In genomic region chr19:3334550-3334949, GRCm38 (mm10) we compare ENCODE assay signal across 15 mouse cellular contexts. TPM values are rescaled to one million over a fixed set of nuclear protein-coding genes. Genes with fewer than 3 reads are reported as not detected.
A peak's percentile ranks its signal among the peaks of the same experiment; 100 is the strongest.
DNase-seq lines count a peak whose midpoint lies in the region; ATAC-seq lines count a peak whose summit lies in the region.
"Had no signal": no experiment of that assay in that cellular context is flagged by ENCODE, and none has a peak within 500 bp of the region (broad histone marks: within the 10 kb centered on the region; RNA-seq: fewer than 3 reads in every experiment).

No protein-coding gene starts in this region.

- ATAC-seq in megakaryocyte, adult 5-6 weeks (ENCODE audit: poor library complexity, severe bottlenecking): no peak
- ATAC-seq in erythroid progenitor cell, adult 5-6 weeks (replicated peaks; ENCODE audit: low FRiP score, poor library complexity, severe bottlenecking): peak; percentile 15; the same call in 1 of the 2 replicates
- ATAC-seq in liver, embryonic 11.5 days (replicated peaks; ENCODE audit: low FRiP score): peak; percentile 86
- no peak for ATAC-seq in stomach, embryonic 16.5 days (ENCODE audit: insufficient read depth, low FRiP score)
- ATAC-seq: forebrain, embryonic 14.5 days had no signal

- peak overlapping the region; percentile 26 for H3K4me3 ChIP-seq in megakaryocyte, embryonic 14.5 days (replicated peaks)
- peak overlapping the region; percentile 21 for H3K4me3 ChIP-seq in liver, embryonic 11.5 days (ENCODE audit: low read depth, low read length)
- no peak overlapping the region for H3K4me3 ChIP-seq in stomach, embryonic 16.5 days (replicated peaks; ENCODE audit: low read length)
- H3K4me3 ChIP-seq: embryonic facial prominence, embryonic 15.5 days; heart, embryonic 12.5 days had no signal

- H3K27me3 ChIP-seq in megakaryocyte, embryonic 14.5 days (replicated peaks): no peaks in the 10 kb centered on the region
- H3K27me3 ChIP-seq in liver, embryonic 11.5 days (replicated peaks; ENCODE audit: control insufficient read depth, insufficient read depth, low read length): no peaks in the 10 kb centered on the region
- H3K27me3 ChIP-seq in stomach, embryonic 16.5 days (ENCODE audit: control insufficient read depth, insufficient read depth, low read length): no peaks in the 10 kb centered on the region
- H3K27me3 ChIP-seq: CH12.LX; embryonic facial prominence, embryonic 15.5 days; heart, embryonic 12.5 days had no signal

- DNase-seq in liver, embryonic 11.5 days (ENCODE audit: low spot score): no peak
- no peak for DNase-seq in spleen, postnatal 4 days (ENCODE audit: low spot score in 2 of 2)
- DNase-seq in testis, postnatal 14 days (ENCODE audit: low spot score): no peak
- DNase-seq: cerebellum, postnatal 36 days; gastrocnemius, postnatal 10 days; lung, embryonic 14.5 days; thymus, postnatal 14 days had no signal

- H3K4me2 ChIP-seq in liver, embryonic 11.5 days: peak overlapping the region; percentile 58
- H3K4me2 ChIP-seq in stomach, embryonic 16.5 days (ENCODE audit: low read depth, low read length): no peak overlapping the region
- H3K4me2 ChIP-seq: embryonic facial prominence, embryonic 15.5 days; heart, embryonic 12.5 days; lung, embryonic 14.5 days had no signal

- H3K36me3 ChIP-seq in megakaryocyte, embryonic 14.5 days (replicated peaks; ENCODE audit: low read length): peaks cover 11% of the 10 kb centered on the region
- H3K36me3 ChIP-seq in liver, embryonic 11.5 days (ENCODE audit: control insufficient read depth, insufficient read depth, low read length): no peaks in the 10 kb centered on the region
- H3K36me3 ChIP-seq in stomach, embryonic 16.5 days (ENCODE audit: control insufficient read depth, insufficient read depth, low read length): no peaks in the 10 kb centered on the region
- H3K36me3 ChIP-seq: embryonic facial prominence, embryonic 15.5 days; heart, embryonic 12.5 days had no signal

- H3K9me3 ChIP-seq in megakaryocyte, embryonic 14.5 days: no peaks in the 10 kb centered on the region
- no peaks in the 10 kb centered on the region for H3K9me3 ChIP-seq in liver, embryonic 11.5 days (ENCODE audit: control insufficient read depth, low read length)
- H3K9me3 ChIP-seq in stomach, embryonic 16.5 days (replicated peaks; ENCODE audit: control insufficient read depth, low read length): no peaks in the 10 kb centered on the region
- H3K9me3 ChIP-seq: embryonic facial prominence, embryonic 15.5 days; heart, embryonic 12.5 days had no signal

- peak overlapping the region; percentile 43; the same call in 1 of the 2 replicates for H3K9ac ChIP-seq in liver, embryonic 11.5 days (ENCODE audit: low read depth, low read length)
- no peak overlapping the region for H3K9ac ChIP-seq in stomach, embryonic 16.5 days (ENCODE audit: low read length)
- H3K9ac ChIP-seq: embryonic facial prominence, embryonic 15.5 days; heart, embryonic 12.5 days; lung, embryonic 14.5 days had no signal

- WGBS in liver, embryonic 11.5 days: 39% methylated on average over 4 of the region's 4 CpGs
- WGBS in stomach, embryonic 16.5 days: 72% methylated on average over 4 of the region's 4 CpGs

- peaks cover 89% of the 10 kb centered on the region for H3K4me1 ChIP-seq in megakaryocyte, embryonic 14.5 days
- H3K4me1 ChIP-seq in liver, embryonic 11.5 days (replicated peaks; ENCODE audit: control insufficient read depth, insufficient read depth, low read length): peaks cover 27% of the 10 kb centered on the region
- H3K4me1 ChIP-seq in stomach, embryonic 16.5 days (ENCODE audit: control insufficient read depth, insufficient read depth, low read length): peaks cover 4% of the 10 kb centered on the region

- peak overlapping the region; percentile 92 for H3K27ac ChIP-seq in liver, embryonic 11.5 days (ENCODE audit: low read depth, low read length)
- H3K27ac ChIP-seq in stomach, embryonic 16.5 days (ENCODE audit: low read length): peak overlapping the region; percentile 64

RNA-seq across cellular contexts. Expression of gene Cpt1a, which starts 12.4 kb away (rescaled TPM):
- polyA plus RNA-seq in megakaryocyte, embryonic 14.5 days (2012; ENCODE audit: insufficient read depth, low replicate concordance): 5.2 and 6.7 TPM in 2 replicates
- total RNA-seq in megakaryocyte, adult 5-6 weeks (2015): 69.6 and 73.1 TPM in 2 replicates
- total RNA-seq in megakaryocyte, adult 5-6 weeks (2017): 56.2 and 66.0 TPM in 2 replicates
- 17.6 and 22.3 TPM in 2 replicates for total RNA-seq in erythroid progenitor cell, adult 5-6 weeks (2015; ENCODE audit: low replicate concordance)
- total RNA-seq in erythroid progenitor cell, adult 5-6 weeks (2017; ENCODE audit: low replicate concordance): 10.7 and 15.7 TPM in 2 replicates
- polyA plus RNA-seq in liver, embryonic 11.5 days (2014; fragmentation: Nextera tagmentation; extraction: Ambion mirVana): 15.0 and 15.8 TPM in 2 replicates
- polyA plus RNA-seq in stomach, embryonic 16.5 days (2015; fragmentation: Nextera tagmentation; extraction: Ambion mirVana): 30.8 and 32.7 TPM in 2 replicates

RNA-seq across cellular contexts. Expression of gene Ighmbp2, which starts 51.7 kb away (rescaled TPM):
- 0.64 and 7.2 TPM in 2 replicates for polyA plus RNA-seq in megakaryocyte, embryonic 14.5 days (2012; ENCODE audit: insufficient read depth, low replicate concordance)
- total RNA-seq in megakaryocyte, adult 5-6 weeks (2015): 1.5 and 1.6 TPM in 2 replicates
- 2.9 and 3.3 TPM in 2 replicates for total RNA-seq in megakaryocyte, adult 5-6 weeks (2017)
- 0.42 and 1.1 TPM in 2 replicates for total RNA-seq in erythroid progenitor cell, adult 5-6 weeks (2015; ENCODE audit: low replicate concordance)
- 1.0 and 1.7 TPM in 2 replicates for total RNA-seq in erythroid progenitor cell, adult 5-6 weeks (2017; ENCODE audit: low replicate concordance)
- 7.4 and 8.8 TPM in 2 replicates for polyA plus RNA-seq in liver, embryonic 11.5 days (2014; fragmentation: Nextera tagmentation; extraction: Ambion mirVana)
- polyA plus RNA-seq in stomach, embryonic 16.5 days (2015; fragmentation: Nextera tagmentation; extraction: Ambion mirVana): 8.2 and 8.9 TPM in 2 replicates

RNA-seq across cellular contexts. Expression of gene Mrpl21, which starts 51.8 kb away (rescaled TPM):
- 8.9 and 14.9 TPM in 2 replicates for polyA plus RNA-seq in megakaryocyte, embryonic 14.5 days (2012; ENCODE audit: insufficient read depth, low replicate concordance)
- total RNA-seq in megakaryocyte, adult 5-6 weeks (2015): 61.8 and 65.2 TPM in 2 replicates
- 65.1 and 73.7 TPM in 2 replicates for total RNA-seq in megakaryocyte, adult 5-6 weeks (2017)
- total RNA-seq in erythroid progenitor cell, adult 5-6 weeks (2015; ENCODE audit: low replicate concordance): 29.2 and 33.5 TPM in 2 replicates
- 13.6 and 30.7 TPM in 2 replicates for total RNA-seq in erythroid progenitor cell, adult 5-6 weeks (2017; ENCODE audit: low replicate concordance)
- polyA plus RNA-seq in liver, embryonic 11.5 days (2014; fragmentation: Nextera tagmentation; extraction: Ambion mirVana): 154 and 156 TPM in 2 replicates
- 102 and 104 TPM in 2 replicates for polyA plus RNA-seq in stomach, embryonic 16.5 days (2015; fragmentation: Nextera tagmentation; extraction: Ambion mirVana)

RNA-seq across cellular contexts. Expression of gene Tesmin, which starts 54.1 kb away (rescaled TPM):
- polyA plus RNA-seq in megakaryocyte, embryonic 14.5 days (2012; ENCODE audit: insufficient read depth, low replicate concordance): 1.0 and 2.5 TPM in 2 replicates
- total RNA-seq in megakaryocyte, adult 5-6 weeks (2015): 1.4 and 4.0 TPM in 2 replicates
- total RNA-seq in megakaryocyte, adult 5-6 weeks (2017): 1.3 and 2.8 TPM in 2 replicates
- 1.7 TPM in 1 of 2 replicates, not detected in the other for total RNA-seq in erythroid progenitor cell, adult 5-6 weeks (2015; ENCODE audit: low replicate concordance)
- not detected in 2 replicates for total RNA-seq in erythroid progenitor cell, adult 5-6 weeks (2017; ENCODE audit: low replicate concordance)
- polyA plus RNA-seq in liver, embryonic 11.5 days (2014; fragmentation: Nextera tagmentation; extraction: Ambion mirVana): 0.41 and 0.55 TPM in 2 replicates
- 0.27 and 0.32 TPM in 2 replicates for polyA plus RNA-seq in stomach, embryonic 16.5 days (2015; fragmentation: Nextera tagmentation; extraction: Ambion mirVana)

Comparison
In these comparisons a context has a peak if more than half of its experiments do, and no peak if none do; other contexts are left out.
1. ATAC-seq: peak in erythroid progenitor cell, adult 5-6 weeks (single experiment) and liver, embryonic 11.5 days (single experiment); none in megakaryocyte, adult 5-6 weeks (single experiment) and stomach, embryonic 16.5 days (single experiment).